Mouse (Mus musculus): ENCODE results near the gene Rilpl1.

- TF ChIP-seq CTCF (IDR thresholded peaks at IDR 0.05; ENCODE audit: low read depth, low read length) (no peak), TAL1 (conservative IDR thresholded peaks at IDR 0.05; ENCODE audit: low read depth, low read length) (no peak), POLR2AphosphoS5 (IDR thresholded peaks at IDR 0.05; ENCODE audit: insufficient replicate concordance, low read depth, low read length) (no peak), GATA1 (IDR thresholded peaks at IDR 0.05; ENCODE audit: borderline replicate concordance, low read length) (no peak)
Observed at GRCm38 (mm10) chr5:124454082-124454419, 77.1 kb downstream of the Rilpl1 start.
